21 mouse cellular contexts compared by ENCODE assay signal in the genomic region with DNA sequence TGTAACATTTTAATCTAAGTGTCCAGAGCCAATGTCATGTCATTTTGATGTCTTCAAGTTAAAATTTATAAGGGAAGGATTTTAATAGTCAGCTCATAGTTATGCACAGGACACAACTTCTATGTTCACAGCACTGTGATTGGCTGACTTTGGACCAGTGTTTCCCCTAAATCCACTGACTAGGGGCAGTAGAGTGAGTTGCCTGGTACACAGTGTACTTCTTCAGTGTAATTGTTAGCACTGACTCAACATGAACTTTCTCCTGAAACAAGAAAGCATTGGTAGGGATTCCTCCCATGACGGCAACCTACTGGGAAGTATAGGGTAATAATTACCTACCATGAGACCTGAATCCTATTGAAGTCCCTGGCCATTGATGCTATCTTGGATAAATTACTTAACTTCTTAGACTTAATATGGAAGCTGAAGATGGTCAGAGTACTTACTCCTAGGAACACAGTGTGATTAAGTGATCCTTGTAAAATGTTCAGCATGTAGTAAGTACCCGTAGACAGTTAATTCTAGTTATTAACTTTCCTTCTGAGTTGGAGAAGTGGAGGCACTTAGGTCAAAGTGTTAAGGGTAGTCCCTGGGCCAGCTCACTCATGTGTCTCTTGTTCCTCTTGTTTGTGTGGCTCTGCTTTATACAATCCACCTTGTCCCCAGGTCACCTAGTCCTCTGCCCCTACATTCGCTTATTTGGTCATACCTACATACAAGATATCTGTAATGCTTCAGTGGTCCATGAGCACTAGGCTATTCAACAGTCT.
DNase-seq lines count a peak whose midpoint lies in the region; ATAC-seq and TF ChIP-seq lines count a peak whose summit lies in the region.
"Had no signal": no experiment of that assay in that cellular context is flagged by ENCODE, and none has a peak within 500 bp of the region (broad histone marks: within the 10 kb centered on the region; RNA-seq: fewer than 3 reads in every experiment).

No protein-coding gene starts in this region.

- no peak for TF ChIP-seq CTCF in liver, postnatal 0 days (IDR thresholded peaks at IDR 0.05; ENCODE audit: low read depth)

- DNase-seq in kidney, adult 11 months: peak; percentile 71
- DNase-seq in liver, postnatal 0 days: no peak
- DNase-seq in liver, embryonic 11.5 days (ENCODE audit: low spot score): no peak
- DNase-seq in kidney, postnatal 25 days: peak; percentile 38 to 76
- DNase-seq in thymus, postnatal 10 days (ENCODE audit: low spot score in 2 of 2): no peak
- DNase-seq: adrenal gland, postnatal 14 days; cerebellum, adult 11-12 months; cerebellum, adult 9-10 months; cerebellum, postnatal 25 days; gastrocnemius, postnatal 14 days; heart, postnatal 14 days had no signal

- no peaks in the 10 kb centered on the region for H3K4me1 ChIP-seq in kidney, embryonic 14.5 days (ENCODE audit: control insufficient read depth, insufficient read depth, low read length)
- no peaks in the 10 kb centered on the region for H3K4me1 ChIP-seq in liver, postnatal 0 days (ENCODE audit: insufficient read depth)
- no peaks in the 10 kb centered on the region for H3K4me1 ChIP-seq in liver, embryonic 11.5 days (replicated peaks; ENCODE audit: control insufficient read depth, insufficient read depth, low read length)
- H3K4me1 ChIP-seq: embryonic facial prominence, embryonic 13.5 days; forebrain, embryonic 12.5 days; heart, embryonic 15.5 days; hindbrain, embryonic 13.5 days had no signal

- no peak overlapping the region for H3K27ac ChIP-seq in kidney, embryonic 14.5 days (ENCODE audit: low read depth, low read length)
- no peak overlapping the region for H3K27ac ChIP-seq in liver, postnatal 0 days (ENCODE audit: low read depth)
- H3K27ac ChIP-seq in liver, embryonic 11.5 days (ENCODE audit: low read depth, low read length): no peak overlapping the region
- H3K27ac ChIP-seq: embryonic facial prominence, embryonic 13.5 days; forebrain, embryonic 12.5 days; heart, embryonic 15.5 days; hindbrain, embryonic 13.5 days had no signal

- no peak overlapping the region for H3K4me2 ChIP-seq in kidney, embryonic 14.5 days (replicated peaks; ENCODE audit: low read depth, low read length)
- H3K4me2 ChIP-seq in liver, postnatal 0 days (ENCODE audit: low read depth, low read length): no peak overlapping the region
- H3K4me2 ChIP-seq in liver, embryonic 11.5 days: no peak overlapping the region
- H3K4me2 ChIP-seq: embryonic facial prominence, embryonic 13.5 days; forebrain, embryonic 12.5 days; heart, embryonic 11.5 days; heart, embryonic 15.5 days; hindbrain, embryonic 13.5 days had no signal

- H3K27me3 ChIP-seq in kidney, embryonic 14.5 days (ENCODE audit: control insufficient read depth, insufficient read depth, low read length): no peaks in the 10 kb centered on the region
- H3K27me3 ChIP-seq in liver, postnatal 0 days (ENCODE audit: insufficient read depth, low read length): no peaks in the 10 kb centered on the region
- H3K27me3 ChIP-seq in liver, embryonic 11.5 days (replicated peaks; ENCODE audit: control insufficient read depth, insufficient read depth, low read length): no peaks in the 10 kb centered on the region
- H3K27me3 ChIP-seq: CH12.LX; embryonic facial prominence, embryonic 13.5 days; forebrain, embryonic 12.5 days; heart, embryonic 15.5 days; hindbrain, embryonic 13.5 days; Patski had no signal

- H3K9ac ChIP-seq in kidney, embryonic 14.5 days (ENCODE audit: low read depth, low read length): no peak overlapping the region
- no peak overlapping the region for H3K9ac ChIP-seq in liver, postnatal 0 days (replicated peaks)
- H3K9ac ChIP-seq in liver, embryonic 11.5 days (ENCODE audit: low read depth, low read length): no peak overlapping the region
- H3K9ac ChIP-seq: embryonic facial prominence, embryonic 13.5 days; forebrain, embryonic 12.5 days; heart, embryonic 15.5 days; hindbrain, embryonic 13.5 days had no signal

- no peaks in the 10 kb centered on the region for H3K36me3 ChIP-seq in kidney, embryonic 14.5 days (ENCODE audit: control insufficient read depth, insufficient read depth, low read length)
- H3K36me3 ChIP-seq in liver, postnatal 0 days (replicated peaks; ENCODE audit: insufficient read depth, low read length): no peaks in the 10 kb centered on the region
- no peaks in the 10 kb centered on the region for H3K36me3 ChIP-seq in liver, embryonic 11.5 days (ENCODE audit: control insufficient read depth, insufficient read depth, low read length)
- H3K36me3 ChIP-seq: embryonic facial prominence, embryonic 13.5 days; forebrain, embryonic 12.5 days; heart, embryonic 15.5 days; hindbrain, embryonic 13.5 days had no signal

- TF ChIP-seq EP300 in liver, postnatal 0 days (IDR thresholded peaks at IDR 0.05; ENCODE audit: low read depth): no peak

- no peak overlapping the region for H3K4me3 ChIP-seq in kidney, embryonic 14.5 days (ENCODE audit: low read length)
- H3K4me3 ChIP-seq in liver, postnatal 0 days (ENCODE audit: low read depth, low read length): no peak overlapping the region
- no peak overlapping the region for H3K4me3 ChIP-seq in liver, embryonic 11.5 days (ENCODE audit: low read depth, low read length)
- H3K4me3 ChIP-seq: embryonic facial prominence, embryonic 13.5 days; forebrain, embryonic 12.5 days; heart, embryonic 15.5 days; hindbrain, embryonic 13.5 days had no signal

- 76% methylated on average over 3 of the region's 3 CpGs for WGBS in kidney, embryonic 14.5 days
- 77% methylated on average over 3 of the region's 3 CpGs for WGBS in liver, postnatal 0 days (ENCODE audit: insufficient replicate concordance)
- 85% methylated on average over 3 of the region's 3 CpGs for WGBS in liver, embryonic 11.5 days

- no peaks in the 10 kb centered on the region for H3K9me3 ChIP-seq in kidney, embryonic 14.5 days (ENCODE audit: control insufficient read depth, low read length)
- H3K9me3 ChIP-seq in liver, postnatal 0 days (ENCODE audit: low read length): no peaks in the 10 kb centered on the region
- H3K9me3 ChIP-seq in liver, embryonic 11.5 days (ENCODE audit: control insufficient read depth, low read length): no peaks in the 10 kb centered on the region
- H3K9me3 ChIP-seq: embryonic facial prominence, embryonic 13.5 days; forebrain, embryonic 12.5 days; heart, embryonic 15.5 days; hindbrain, embryonic 13.5 days had no signal

- ATAC-seq in kidney, embryonic 14.5 days (ENCODE audit: low FRiP score, low TSS enrichment): no peak
- ATAC-seq in liver, postnatal 0 days: peak; percentile 35; the same call in 1 of the 2 replicates
- no peak for ATAC-seq in liver, embryonic 11.5 days (replicated peaks; ENCODE audit: low FRiP score)
- ATAC-seq: activated CD4-positive, CD25-positive, alpha-beta regulatory T cell, adult 4 months; forebrain, embryonic 16.5 days; Patski had no signal

Comparison
In these comparisons a context has a peak if more than half of its experiments do, and no peak if none do; other contexts are left out.
1. DNase-seq: peak in kidney, adult 11 months (single experiment) and kidney, postnatal 25 days (2 of 2); none in liver, postnatal 0 days (single experiment), liver, embryonic 11.5 days (single experiment) and thymus, postnatal 10 days (0 of 2).